Mouse (Mus musculus) gonadal fat pad, adult 2 months (tissue): ENCODE results near the gene Tef. TPM values are rescaled to one million over a fixed set of nuclear protein-coding genes. Genes with fewer than 3 reads are reported as not detected.
A peak's percentile ranks its signal among the peaks of the same experiment; 100 is the strongest.

Experiments
- DNase-seq: peaks from one replicate; pipeline ENCODE4 v3.0.0-alpha.2; 2012; ENCODE audit warnings: low read depth
- polyA plus RNA-seq: library from polyadenylated mRNA; depleted of rRNA; stranded (reverse); fragments of >200 nt; gene quantifications from 2 replicates; pipeline ENCODE4 v1.2.3, GENCODE M21; 2012

Tef gene
- polyA plus RNA-seq, 1 experiment, result 60.0 TPM

GRCm38 (mm10) chr15:81828426-81829207 is 26.4 kb downstream of the Tef start:
- DNase-seq, result no peak

DNA sequence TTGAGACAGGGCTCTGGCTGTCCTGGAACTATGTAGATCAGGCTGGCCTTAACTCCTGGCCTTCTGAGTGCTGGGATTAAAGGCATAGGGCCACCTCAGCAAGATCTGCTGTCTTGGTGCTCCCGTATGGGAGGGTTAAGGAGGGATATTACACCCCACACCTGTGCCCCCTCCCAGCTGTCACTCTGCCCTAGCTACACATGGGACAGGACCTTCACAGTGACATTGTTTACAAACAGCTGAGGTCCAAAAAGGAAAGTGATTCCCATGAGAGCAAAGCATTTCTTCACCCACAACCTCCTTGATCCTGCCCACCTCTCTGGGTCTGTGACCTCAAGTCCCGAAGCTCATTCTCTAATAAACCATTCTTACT is 27.0 kb downstream of the Tef start:
- DNase-seq, result no peak

DNA sequence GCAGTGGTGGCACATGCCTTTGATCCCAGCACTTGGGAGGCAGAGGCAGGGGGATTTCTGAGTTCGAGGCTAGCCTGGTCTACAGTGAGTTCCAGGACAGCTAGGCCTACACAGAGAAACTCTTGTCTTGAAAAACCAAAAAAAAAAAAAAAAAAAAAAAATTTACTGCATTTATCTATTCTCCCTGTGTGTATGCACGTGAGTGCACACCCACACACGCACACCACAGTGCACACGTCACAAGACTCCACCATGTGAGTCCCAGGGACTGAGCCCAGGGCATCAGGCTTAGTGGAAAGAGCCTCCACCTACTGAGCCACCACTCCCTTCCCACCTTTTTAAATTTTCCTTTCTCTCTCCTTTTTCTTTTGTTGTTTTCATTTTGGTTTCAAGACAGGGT is 28.3 kb downstream of the Tef start:
- no peak for DNase-seq

DNA sequence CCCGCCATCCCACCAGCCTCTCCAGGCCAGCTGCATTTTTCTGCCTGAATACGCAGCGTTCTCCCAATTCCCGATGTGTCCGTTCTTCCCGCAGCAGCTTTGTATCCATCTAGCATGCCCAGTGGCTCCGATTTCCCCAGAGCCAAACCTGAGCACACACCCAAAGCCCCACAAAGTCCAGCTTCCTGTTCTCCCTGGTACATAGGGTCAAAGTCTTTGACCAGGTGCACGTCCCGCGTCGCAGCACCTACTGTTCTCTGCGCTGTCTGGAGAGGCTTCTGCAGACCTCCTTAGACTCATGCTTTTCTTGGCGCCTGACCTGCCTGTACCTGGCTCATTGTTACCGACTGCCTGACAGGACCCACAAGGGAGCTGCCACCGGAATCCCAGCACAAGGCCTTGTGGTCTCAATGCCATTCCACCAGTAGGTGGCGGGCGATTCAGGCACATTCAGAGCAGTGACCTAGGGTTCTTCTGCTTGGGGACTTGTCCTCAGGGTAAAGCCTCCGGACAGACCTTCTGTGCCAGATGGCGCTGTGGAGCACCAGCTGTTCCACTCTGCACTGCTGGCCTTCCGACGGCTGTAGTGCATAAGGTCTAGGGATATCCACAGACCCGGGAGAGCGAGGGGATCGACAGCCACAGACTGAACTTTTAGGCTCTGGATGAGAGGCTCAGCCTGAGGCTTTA is 29.1 kb downstream of the Tef start:
- no peak for DNase-seq

- DNase-seq, result no peak
These were observed 30.0 kb downstream of the Tef start for GRCm38 (mm10) chr15:81832219-81832618.

DNA sequence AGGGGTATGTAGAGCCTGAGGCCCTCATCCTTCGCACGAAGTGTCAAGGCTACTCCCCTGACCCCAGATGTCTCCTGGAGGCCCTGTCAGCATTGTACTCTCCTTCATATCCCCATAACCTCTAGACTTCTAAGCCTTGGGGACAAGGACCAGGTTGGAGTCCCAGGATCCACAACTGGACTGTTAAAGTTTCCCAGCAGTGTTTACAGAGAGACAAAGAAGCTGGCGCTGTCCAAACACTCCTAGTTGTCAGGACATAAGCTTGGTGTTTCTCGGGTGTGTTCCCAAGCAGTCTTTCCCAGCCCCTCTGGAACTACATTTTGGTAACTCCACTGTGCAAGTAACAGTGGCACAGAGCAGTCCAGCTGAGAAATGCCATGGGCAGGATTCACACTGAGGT is 31.3 kb downstream of the Tef start:
- no peak for DNase-seq

GRCm38 (mm10) chr15:81834171-81834841 is 32.1 kb downstream of the Tef start:
- DNase-seq, result no peak

DNA sequence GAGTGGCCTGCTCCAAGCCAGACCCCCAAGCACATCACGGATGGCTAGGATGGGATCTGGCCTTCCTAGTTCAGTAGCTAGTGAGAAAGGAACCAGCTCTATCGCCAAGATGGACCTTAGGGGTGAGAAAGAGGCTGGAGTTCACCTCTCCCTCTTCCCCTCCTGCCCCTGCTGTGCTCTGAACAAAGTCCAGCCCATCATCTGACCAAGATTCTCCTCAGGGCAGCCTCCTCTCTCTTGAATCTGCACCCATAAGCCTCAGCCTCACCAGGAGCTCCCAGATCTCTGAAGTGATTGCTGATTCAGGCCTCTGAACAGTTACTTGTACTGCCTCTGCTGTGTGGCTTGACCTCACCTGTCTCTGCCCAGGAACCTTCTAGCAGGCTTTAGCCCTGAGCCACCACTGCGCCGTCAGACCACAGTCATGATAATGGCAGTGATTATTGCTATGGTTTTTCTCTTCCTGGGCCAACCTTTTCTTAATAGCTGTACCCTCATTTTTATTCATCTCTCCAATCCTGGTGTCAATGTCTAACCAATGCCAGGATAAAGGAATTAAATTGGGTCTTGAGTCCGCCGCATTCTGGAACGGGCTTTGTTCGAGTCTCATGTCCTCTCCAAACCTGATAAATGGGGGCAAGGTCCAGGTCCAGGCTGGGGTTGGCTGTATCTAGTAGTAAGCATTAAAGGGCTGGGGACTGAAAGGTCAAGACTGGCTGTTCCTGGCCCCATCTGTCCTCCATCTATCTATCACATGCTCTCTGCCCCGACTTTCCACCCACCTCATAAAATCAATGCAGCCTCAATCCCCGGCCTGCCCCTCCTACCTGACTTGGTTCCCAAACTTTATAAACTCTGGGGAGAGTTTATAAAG is 33.0 kb downstream of the Tef start:
- no peak for DNase-seq

GRCm38 (mm10) chr15:81836124-81836821 is 34.1 kb downstream of the Tef start:
- no peak for DNase-seq

DNA sequence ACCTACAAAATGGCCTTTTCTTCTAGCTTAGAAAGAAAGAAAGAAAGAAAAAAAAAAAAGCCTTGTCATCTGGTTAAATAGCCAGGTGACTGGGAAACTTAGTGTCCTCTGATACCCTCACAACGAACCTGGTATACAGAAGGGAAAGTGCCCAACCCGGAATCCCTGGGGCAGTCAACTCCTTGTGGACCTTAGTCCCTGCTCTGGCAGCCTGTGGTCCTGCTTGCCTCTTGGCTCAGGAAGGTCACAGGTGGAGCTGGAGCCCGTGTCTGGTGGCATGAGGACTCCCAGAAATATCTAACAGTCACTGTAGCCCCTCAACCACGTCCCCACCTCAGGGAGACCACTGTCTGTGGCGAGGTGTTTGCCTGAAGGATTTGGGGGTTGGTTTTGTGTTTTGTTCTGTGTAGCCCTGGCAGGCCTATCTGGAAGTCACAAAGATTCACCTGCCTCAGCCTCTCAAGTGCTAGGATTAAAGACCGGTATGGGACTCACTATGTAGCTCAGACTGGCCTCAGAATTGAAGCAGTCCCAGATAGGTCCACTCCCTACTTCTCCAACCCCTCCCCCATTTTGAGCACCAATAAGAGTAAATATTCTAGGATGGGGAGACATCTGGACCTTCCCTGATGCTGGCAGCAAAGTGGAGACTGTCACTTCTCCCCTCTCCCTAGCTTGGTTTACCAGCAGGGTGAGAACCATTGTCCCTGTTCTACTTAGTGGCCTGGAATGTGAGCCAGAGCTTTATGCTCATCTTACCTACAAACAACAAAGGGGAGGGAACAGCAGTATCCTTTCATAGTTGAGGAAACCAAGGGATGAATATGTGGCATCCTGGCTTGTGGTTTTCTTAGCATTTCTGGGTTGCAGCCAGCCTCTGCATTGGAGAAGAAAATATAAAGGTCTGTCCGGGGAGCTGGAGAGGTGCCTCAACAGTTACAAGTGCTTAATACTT is 35.0 kb downstream of the Tef start:
- DNase-seq, result no peak

- no peak for DNase-seq
These were observed 36.5 kb downstream of the Tef start for GRCm38 (mm10) chr15:81838554-81839235.

DNA sequence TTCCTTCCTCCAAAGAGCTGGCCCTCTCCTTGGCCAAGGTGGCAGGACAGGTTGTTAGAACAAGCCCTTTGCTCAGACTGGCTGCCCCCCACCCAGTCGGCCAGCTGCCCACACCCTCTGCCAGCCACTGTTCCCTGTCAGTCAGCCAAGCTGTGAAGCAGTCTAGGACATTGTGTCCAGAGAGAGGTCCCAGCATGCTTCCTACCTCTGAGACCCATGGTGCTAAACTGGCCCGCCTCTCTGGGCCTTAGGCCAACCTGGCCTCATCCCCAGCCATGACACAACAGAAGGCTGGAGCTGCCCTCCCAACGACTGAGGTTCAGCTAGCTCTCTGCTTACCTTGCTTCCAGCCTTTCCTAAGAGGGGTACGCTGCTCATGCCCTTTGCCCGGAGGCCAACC is 37.4 kb downstream of the Tef start:
- DNase-seq, result peak; percentile 97

- no peak for DNase-seq
These were observed 38.1 kb downstream of the Tef start for GRCm38 (mm10) chr15:81840306-81840705.

DNA sequence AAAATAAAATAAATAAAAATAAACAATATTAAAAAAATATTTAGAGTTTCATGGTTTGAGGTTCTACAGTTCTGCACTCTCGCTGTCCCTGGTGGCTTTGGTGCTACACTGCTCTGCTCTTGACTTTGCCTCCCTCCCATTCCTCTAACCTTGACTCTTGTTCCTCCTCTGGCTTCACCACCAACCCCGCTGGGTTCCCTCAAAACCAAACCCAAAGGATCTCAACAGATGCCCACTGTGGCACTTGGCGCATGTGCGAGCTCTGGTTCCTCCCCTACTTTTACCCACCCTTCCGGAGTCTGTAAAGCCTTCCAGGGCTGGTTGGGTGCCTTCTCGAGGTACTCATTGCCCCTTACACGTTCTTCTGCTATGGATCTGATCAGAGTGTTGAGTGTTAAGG is 40.1 kb downstream of the Tef start:
- DNase-seq, result no peak

- DNase-seq, result no peak
These were observed 42.9 kb downstream of the Tef start for GRCm38 (mm10) chr15:81845033-81845625.

DNA sequence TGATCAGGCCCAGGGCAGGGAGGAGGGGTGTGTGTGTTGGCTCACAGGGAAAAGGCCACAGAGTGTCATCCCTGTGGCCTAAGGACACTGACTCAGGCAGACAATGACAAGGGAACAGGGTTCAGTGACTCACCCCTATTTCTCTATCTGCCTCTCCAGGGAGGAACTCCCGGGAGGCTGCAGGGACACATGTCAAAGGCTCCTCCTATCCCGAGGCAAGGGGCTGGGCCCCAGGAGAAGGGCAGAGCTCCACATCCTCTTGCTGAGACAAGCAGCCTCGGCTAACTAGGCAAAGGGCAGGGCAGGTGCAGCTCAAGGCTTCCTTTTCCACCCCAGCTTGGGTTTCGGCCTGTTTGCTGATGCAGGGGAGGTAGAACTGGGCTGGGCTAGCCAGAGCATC is 43.5 kb downstream of the Tef start:
- DNase-seq, result no peak

DNA sequence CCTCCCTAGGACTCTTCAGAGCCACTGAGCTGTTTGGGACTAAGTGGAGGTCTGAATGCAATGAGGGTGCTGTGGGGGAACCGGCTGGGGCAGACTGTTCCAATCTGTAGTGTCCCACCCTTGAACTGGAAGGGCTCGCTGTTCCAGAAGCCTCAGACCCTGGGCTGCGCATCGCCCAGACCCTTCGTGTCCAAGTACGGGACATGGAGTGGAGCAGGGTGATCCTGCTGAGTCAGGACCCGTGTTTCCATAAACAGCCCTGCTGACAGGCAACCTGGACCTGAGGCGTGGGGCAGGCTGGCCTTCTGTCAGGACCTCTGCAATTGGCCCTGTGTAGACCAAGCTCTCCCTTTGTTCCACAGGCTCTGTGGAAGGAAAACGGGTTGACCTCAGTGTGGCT is 44.5 kb downstream of the Tef start:
- DNase-seq, result no peak

GRCm38 (mm10) chr15:81847161-81847560 is 44.9 kb downstream of the Tef start:
- no peak for DNase-seq

DNA sequence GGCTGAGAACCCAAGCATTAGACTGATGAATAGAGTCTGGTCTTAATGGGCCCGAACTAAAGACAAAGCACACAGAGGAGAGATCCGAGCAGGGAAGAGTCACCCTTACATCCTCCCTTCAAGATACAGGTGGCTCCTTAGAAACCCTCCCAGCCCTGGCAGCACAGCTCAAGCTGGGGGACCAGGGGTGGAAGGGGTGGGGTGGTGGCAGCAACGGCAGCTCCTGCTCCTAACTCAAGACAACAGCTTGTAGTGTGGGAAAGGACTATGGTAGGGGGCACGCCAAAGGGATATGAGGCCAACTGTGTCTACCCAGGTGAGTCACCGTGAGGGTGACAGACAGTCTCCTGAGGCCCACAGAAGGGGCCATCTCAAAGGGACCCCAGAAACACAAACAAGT is 45.6 kb downstream of the Tef start:
- DNase-seq, result no peak
